Mouse (Mus musculus): Measurements from ENCODE around the gene Nyap2.
"Not testable (repeated sequence)": the region's sequence is repeated elsewhere in the genome, so short reads cannot be mapped to it uniquely, and the experiment has no call there.

DNA sequence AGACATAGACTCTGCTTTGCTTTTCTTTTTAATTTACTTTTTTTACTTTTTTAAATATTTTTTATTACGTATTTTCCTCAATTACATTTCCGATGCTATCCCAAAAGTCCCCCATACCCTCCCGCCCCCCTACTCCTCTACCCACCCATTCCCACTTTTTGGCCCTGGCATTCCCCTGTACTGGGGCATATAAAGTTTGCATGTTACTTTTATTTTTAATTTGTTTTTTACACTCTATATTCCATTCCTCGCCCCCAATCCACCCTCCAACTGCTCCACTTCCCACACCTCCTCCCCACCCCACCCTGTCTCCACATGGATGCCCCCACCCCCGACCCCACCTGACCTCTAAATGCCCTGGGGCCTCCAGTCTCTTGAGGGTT, 155.6 kb downstream of the Nyap2 start:
- not testable (repeated sequence) for TF ChIP-seq POLR2A, CTCF (IDR thresholded peaks at IDR 0.05; ENCODE audit: insufficient read depth, low read depth, low read length)

All from olfactory bulb, adult 2 months (tissue).